Mouse (Mus musculus): ENCODE measurements around the gene Cmtm2a.
"Not testable (repeated sequence)": the region's sequence is repeated elsewhere in the genome, so short reads cannot be mapped to it uniquely, and the experiment has no call there.

GRCm38 (mm10) chr8:104261802-104262201 is 31.2 kb downstream of the Cmtm2a start:
- TF ChIP-seq CTCF, POLR2A (IDR thresholded peaks at IDR 0.05; ENCODE audit: insufficient read depth, low read depth, low read length): not testable (repeated sequence)
